Mouse (Mus musculus): ENCODE data around the gene Pipox.

Pipox gene

GRCm38 (mm10) chr11:77875847-77876759, 17.8 kb downstream of the Pipox start:
- no peak for DNase-seq (ENCODE audit: low spot score)

- no peak for DNase-seq (ENCODE audit: low spot score)
These were observed 18.6 kb downstream of the Pipox start for GRCm38 (mm10) chr11:77875269-77875668.

DNA sequence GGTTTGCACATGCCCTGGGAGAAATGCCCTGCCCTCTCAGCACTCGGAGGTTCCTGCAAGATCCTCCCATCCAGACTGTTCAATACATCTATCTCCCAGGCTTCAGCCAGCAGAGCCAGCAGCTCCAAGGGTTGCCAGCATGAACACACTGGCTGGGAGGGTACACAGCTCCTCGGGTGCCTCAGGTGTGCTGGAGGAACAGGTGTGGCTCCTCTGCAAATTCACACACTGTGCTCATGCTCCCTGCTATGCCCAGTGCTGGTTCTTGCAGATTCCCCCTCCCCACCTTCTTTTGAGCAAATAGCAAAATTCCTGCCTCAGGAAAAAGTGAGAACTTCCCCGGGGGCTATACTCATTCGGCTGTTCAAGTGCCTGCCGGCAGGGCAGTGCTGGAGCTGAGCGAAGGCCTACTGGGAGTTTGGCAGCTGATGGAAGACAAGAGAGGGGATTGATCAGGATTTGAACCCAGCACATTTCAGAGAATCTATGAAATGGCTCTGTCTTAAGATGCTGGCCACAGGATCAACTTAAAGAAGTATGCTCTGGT, 19.1 kb downstream of the Pipox start:
- no peak for DNase-seq (ENCODE audit: low spot score)

- DNase-seq (ENCODE audit: low spot score), result no peak
These were observed 20.8 kb downstream of the Pipox start for GRCm38 (mm10) chr11:77873116-77873515.

GRCm38 (mm10) chr11:77872685-77873084, 21.2 kb downstream of the Pipox start:
- DNase-seq (ENCODE audit: low spot score), result no peak

- no peak for DNase-seq (ENCODE audit: low spot score)
These were observed 21.7 kb downstream of the Pipox start for GRCm38 (mm10) chr11:77872236-77872635.

- no peak for DNase-seq (ENCODE audit: low spot score)
These were observed 22.5 kb downstream of the Pipox start for GRCm38 (mm10) chr11:77871436-77871835.

GRCm38 (mm10) chr11:77867419-77868083, 26.3 kb downstream of the Pipox start:
- no peak for DNase-seq (ENCODE audit: low spot score)

GRCm38 (mm10) chr11:77864771-77865170, 29.1 kb downstream of the Pipox start:
- no peak for DNase-seq (ENCODE audit: low spot score)

- no peak for DNase-seq (ENCODE audit: low spot score)
These were observed 31.0 kb downstream of the Pipox start for GRCm38 (mm10) chr11:77862887-77863286.

GRCm38 (mm10) chr11:77860947-77861346, 32.9 kb downstream of the Pipox start:
- no peak for DNase-seq (ENCODE audit: low spot score)

DNA sequence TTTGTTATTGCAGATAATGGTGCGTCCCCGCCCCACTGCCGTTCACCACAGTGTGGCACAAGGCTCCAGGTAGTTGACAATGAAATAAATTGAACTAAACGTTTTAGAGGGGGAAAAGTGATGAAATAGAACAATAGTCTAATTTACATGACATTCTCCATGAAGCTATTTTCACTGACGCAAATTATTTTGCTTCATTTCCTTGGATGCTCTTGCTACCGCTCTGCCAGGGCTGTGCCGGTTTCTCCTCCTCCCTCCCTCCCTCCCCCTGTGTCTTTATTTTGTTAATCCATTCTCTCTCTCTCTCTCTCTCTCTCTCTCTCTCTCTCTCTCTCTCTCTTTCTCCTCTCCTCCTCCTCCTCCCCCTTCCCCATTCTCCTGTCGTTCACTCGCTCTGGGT, 35.3 kb downstream of the Pipox start:
- no peak for DNase-seq (ENCODE audit: low spot score)

DNA sequence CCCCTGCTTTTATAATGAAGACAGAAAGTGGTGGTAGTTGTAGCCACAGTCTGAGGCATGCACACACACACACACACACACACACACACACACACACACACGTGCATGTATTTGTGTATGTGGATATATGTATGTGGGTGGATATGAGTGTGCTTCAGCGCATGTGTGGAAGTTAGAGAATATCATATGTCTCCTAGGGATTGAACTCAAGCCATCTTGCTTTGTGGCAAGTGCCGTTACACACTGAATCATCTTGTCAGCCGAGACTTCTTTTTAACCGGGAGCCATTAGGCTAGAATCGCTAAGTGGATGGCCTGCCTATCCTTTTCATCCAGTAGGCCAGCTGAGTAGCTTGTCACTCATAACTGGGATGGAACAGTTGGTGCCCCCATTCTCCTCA, 36.8 kb downstream of the Pipox start:
- DNase-seq (ENCODE audit: low spot score), result no peak

DNA sequence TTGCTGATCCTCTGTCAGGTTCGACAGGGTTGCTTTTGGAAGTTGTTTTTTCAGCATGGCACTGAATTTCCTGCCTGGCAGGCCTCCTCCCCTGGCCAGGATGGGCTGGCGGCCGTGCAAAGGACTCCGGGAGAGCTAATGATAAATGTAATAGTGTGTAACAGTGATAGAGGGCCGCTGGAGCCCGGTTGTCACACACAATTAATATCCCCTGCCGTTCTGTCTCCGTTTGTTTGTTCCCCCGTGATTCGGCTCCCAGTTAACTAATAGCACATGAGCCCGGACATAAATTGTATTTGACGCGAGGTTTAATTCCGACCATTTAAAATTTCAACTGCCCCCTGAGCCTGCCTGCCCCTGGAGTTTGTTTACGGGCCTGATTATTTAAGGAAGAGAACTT, 38.5 kb downstream of the Pipox start:
- no peak for DNase-seq (ENCODE audit: low spot score)

GRCm38 (mm10) chr11:77854641-77855040, 39.3 kb downstream of the Pipox start:
- DNase-seq (ENCODE audit: low spot score), result no peak

DNA sequence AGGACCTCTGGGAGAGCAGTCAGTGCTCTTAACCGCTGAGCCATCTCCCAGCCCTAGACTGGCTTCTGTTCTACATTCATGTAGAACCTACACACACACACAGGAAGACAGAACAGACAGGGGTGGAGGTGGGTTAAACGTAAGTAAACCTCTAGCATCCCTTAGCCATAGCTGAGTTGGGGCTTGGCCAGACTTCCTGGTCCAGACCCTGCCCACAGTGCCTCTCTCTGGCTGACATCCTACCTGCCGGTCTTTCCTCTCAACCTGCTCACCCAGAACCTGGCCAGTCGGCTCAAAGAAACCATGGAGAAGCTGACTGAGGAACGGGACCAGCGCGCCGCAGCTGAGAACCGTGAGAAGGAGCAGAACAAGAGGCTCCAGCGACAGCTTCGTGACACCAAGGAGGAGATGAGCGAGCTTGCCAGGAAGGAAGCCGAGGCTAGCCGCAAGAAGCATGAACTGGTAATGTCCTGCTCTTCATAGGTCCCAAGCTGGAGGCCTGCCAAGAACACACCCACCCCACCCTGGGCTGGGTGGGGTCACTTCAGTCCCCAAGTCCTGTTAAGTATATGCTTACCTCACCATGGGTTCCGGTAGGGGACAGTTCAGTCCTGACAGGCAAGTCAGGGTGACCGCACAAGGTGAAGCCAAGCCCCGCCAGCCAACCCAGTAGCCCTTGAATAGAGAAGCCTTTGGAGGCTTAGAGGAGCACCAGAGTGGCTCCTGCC, 40.8 kb downstream of the Pipox start:
- no peak for DNase-seq (ENCODE audit: low spot score)

DNA sequence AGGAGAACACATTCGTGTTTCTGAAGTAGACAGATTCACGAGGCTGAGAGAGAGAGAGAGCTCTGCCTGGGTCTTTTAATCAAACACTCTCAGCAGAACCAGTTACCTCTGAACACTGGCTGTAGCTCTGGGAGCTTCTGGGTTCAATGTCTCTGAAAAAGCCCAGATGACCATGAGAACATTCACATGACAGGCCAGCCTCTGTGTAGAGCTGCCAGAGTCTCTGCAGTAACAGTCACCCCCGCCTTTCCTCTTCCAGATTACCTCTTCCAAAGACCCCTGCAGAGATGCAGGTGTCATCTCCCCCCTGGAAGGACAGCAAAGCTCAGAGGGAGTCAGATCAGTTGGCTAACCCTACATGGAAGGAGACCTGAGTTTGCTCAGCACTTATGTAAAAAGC, 41.7 kb downstream of the Pipox start:
- DNase-seq (ENCODE audit: low spot score), result no peak

DNA sequence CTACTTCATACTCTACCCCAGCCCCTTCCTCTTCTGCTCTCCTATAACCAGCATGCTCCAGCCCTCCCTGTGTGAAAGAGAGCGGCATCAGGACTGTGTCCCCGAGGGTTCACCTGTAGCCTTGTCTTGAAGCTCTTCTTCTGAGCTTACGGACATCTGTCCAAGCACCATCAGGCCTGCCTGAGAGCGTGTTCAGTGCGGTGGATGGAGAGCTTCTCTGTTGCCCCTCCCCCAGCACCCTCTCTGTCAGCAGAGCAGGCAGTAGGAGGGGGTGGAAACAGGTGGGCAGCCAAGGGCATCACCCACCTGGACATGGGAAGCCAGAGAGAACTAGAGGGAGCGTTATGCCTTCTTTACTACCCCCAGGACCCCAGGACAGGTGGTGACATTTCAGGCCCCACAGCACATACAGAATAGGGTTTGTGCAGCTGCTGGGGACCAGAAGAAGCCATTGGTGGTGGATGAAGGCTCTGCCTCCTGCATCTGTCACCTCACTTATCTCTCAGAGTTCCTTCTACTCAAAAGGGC, 42.3 kb downstream of the Pipox start:
- no peak for DNase-seq (ENCODE audit: low spot score)

DNA sequence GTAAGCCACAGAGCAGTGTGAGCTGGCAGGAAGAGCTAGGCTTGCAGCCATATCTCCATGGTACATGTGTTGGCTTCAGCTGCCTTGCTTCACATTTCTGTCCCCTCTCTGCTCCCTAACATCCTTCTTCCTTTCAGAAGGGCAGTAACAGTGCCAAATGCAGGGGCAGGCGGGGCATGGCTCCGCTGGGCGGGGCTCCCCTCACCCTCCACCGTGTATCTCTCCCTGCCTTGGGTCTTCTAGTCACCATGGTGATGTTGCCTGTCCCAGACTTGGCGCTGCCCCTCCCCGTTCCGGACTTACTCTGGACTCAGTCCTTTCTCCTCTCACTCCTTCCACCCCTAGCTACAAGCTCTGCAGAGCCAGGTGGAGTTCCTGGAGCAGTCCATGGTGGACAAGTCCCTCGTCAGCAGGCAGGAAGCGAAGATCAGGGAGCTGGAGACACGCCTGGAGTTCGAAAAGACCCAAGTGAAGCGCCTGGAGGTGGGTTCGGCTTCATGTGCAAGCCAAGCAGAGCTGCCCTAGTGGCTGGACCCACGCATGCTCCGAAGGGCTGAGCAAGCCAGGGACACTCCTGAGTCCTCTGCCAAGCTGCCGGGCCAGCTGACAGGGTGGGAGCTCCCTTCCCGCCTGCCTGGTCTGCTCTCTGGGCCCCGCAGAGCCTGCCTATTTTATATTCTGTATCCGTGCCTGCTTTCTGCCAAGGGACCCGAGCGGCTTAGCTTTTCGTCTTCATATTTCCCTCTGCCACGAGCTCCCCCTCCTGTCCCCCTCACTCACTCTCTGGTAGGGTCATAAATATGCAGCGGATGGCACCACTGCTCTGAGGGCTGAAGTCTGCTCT, 43.3 kb downstream of the Pipox start:
- no peak for DNase-seq (ENCODE audit: low spot score)

DNA sequence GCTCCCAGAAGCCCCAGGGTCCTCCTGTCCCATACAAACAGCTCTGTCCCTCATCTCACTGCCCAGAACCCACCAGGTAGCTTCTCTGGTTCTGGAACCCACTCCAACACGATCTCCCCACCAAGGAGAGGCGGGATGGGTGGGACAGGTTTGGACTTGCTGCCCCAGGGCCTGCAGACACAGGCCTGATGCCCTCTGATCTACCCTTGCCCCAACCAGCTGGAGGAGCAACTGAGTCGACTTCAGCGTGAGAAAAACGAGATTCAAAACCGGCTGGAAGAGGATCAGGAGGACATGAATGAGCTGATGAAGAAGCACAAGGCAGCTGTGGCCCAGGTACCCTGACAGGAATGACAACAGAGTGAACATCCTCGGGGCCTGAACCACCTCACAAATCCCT, 44.7 kb downstream of the Pipox start:
- DNase-seq (ENCODE audit: low spot score), result no peak

- DNase-seq (ENCODE audit: low spot score), result no peak
These were observed 45.8 kb downstream of the Pipox start for GRCm38 (mm10) chr11:77848131-77848530.
